Mouse (Mus musculus) ES-CJ7 (cell line): ENCODE measurements at regions not wholly inside any gene's neighbourhood (a gene's known extent, or its start where the extent isn't known, plus 50 kb on each side); places are given as distances from the start of the nearest gene placed in this dataset.
"Not testable (repeated sequence)": the region's sequence is repeated elsewhere in the genome, so short reads cannot be mapped to it uniquely, and the experiment has no call there.

Experiments used
- DNase-seq: peaks from one replicate; pipeline ENCODE4 v3.0.0; 2011; ENCODE audit warnings: low read depth, low spot score

GRCm38 (mm10) chr10:96253671-96254070, 117.3 kb downstream of the Gm5426 start:
- DNase-seq: no peak

GRCm38 (mm10) chr10:96254250-96254862, 118.0 kb downstream of the Gm5426 start:
- no peak for DNase-seq

- no peak for DNase-seq
Observed at GRCm38 (mm10) chr10:96257935-96258334, 121.5 kb downstream of the Gm5426 start.

GRCm38 (mm10) chr10:96259242-96259641, 122.8 kb downstream of the Gm5426 start:
- DNase-seq: no peak

GRCm38 (mm10) chr10:96259648-96260047, 123.2 kb downstream of the Gm5426 start:
- no peak for DNase-seq

- DNase-seq: no peak
Observed at GRCm38 (mm10) chr10:96263544-96263943, 127.1 kb downstream of the Gm5426 start.

- DNase-seq: no peak
Observed at GRCm38 (mm10) chr10:96264433-96264832, 128.0 kb downstream of the Gm5426 start.

- DNase-seq: no peak
Observed at GRCm38 (mm10) chr10:96264866-96265265, 128.5 kb downstream of the Gm5426 start.

GRCm38 (mm10) chr10:96266100-96266735, 129.8 kb downstream of the Gm5426 start:
- no peak for DNase-seq

GRCm38 (mm10) chr10:96267603-96268002, 131.2 kb downstream of the Gm5426 start:
- DNase-seq: no peak

GRCm38 (mm10) chr10:96273607-96274365, 137.4 kb downstream of the Gm5426 start:
- no peak for DNase-seq

GRCm38 (mm10) chr10:96280149-96280548, 143.7 kb downstream of the Gm5426 start:
- DNase-seq: no peak

- DNase-seq: peak; percentile 60
Observed at GRCm38 (mm10) chr10:96285407-96286093, 149.1 kb downstream of the Gm5426 start.

GRCm38 (mm10) chr10:96286094-96286485, 149.7 kb downstream of the Gm5426 start:
- no peak for DNase-seq

- not testable (repeated sequence) for DNase-seq
Observed at GRCm38 (mm10) chr10:96289005-96289404, 152.6 kb downstream of the Gm5426 start.

- DNase-seq: no peak
Observed at GRCm38 (mm10) chr10:96293622-96294021, 157.2 kb downstream of the Gm5426 start.

- peak; percentile 32 for DNase-seq
Observed at GRCm38 (mm10) chr10:96294666-96295065, 158.3 kb downstream of the Gm5426 start.

GRCm38 (mm10) chr10:96297658-96298057, 161.3 kb downstream of the Gm5426 start:
- no peak for DNase-seq

- DNase-seq: no peak
Observed at GRCm38 (mm10) chr10:96298566-96298965, 162.2 kb downstream of the Gm5426 start.

- DNase-seq: no peak
Observed at GRCm38 (mm10) chr10:96305701-96306100, 169.3 kb downstream of the Gm5426 start.

GRCm38 (mm10) chr10:96308713-96309445, 172.5 kb downstream of the Gm5426 start:
- peak; percentile 93 for DNase-seq
